Mouse (Mus musculus): ENCODE measurements at regions not wholly inside any gene's neighbourhood (a gene's known extent, or its start where the extent isn't known, plus 50 kb on each side); places are given as distances from the start of the nearest gene placed in this dataset.

DNA sequence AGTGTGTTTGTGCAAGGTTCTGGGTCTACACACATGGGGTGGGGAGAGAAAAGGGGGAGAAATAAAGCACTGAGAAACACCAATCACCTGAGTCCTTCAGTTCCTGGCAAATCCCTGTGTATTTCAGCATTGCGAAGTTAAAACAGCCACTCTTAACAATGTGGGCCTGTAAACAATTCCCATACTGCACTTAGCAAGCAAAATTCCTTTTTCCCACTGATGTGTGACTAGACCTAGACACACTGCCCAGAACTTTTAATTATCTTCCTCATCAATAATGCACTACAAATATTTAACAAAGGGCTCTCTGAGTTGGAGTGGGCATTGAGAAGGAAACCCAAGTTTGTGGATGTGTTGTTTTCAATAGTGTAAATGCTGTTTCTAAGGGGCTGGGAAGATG is 166.7 kb downstream of the Adamts15 start:
- H3K36me3 ChIP-seq (ENCODE audit: insufficient read depth, low read length), result no peaks in the 10 kb centered on the region
- TF ChIP-seq CTCF (IDR thresholded peaks at IDR 0.05) (no peak), EP300 (IDR thresholded peaks at IDR 0.05) (no peak)
- H3K9me3 ChIP-seq (ENCODE audit: low read length), result no peaks in the 10 kb centered on the region
- ATAC-seq (no peak), DNase-seq (ENCODE audit: low spot score) (no peak)
- H3K4me2 ChIP-seq (replicated peaks; ENCODE audit: low read depth, low read length), result no peak overlapping the region
- no peak overlapping the region for H3K27ac ChIP-seq (ENCODE audit: low read length)
- H3K4me1 ChIP-seq (ENCODE audit: insufficient read depth, low read depth, low read length), result no peaks in the 10 kb centered on the region
- no peaks in the 10 kb centered on the region for H3K27me3 ChIP-seq (replicated peaks; ENCODE audit: insufficient read depth, low read length)
- no peak overlapping the region for H3K9ac ChIP-seq (replicated peaks; ENCODE audit: low read depth)
- 81% methylated on average over 1 of the region's 1 CpGs for WGBS
- H3K4me3 ChIP-seq (ENCODE audit: low read depth, low read length), result no peak overlapping the region

DNA sequence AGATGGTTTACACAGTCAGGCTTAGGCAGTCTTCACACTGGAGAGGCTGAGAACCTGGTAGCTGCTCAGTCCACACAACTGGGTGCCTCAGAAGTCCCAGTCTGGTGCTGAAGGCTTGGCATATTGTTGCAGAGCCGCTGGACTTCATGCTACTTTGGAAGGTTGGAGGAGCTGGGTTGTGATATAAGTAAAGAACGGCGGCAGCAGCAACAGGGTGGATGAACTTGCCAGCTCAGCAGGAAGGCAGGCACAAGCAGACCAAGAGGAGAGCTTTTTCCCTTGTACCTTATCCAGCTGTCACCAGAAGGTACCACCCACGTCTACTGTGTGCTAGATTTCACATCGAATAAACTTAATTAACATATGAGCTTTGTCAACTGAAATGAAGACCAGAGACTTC is 167.4 kb downstream of the Adamts15 start:
- Histone ChIP-seq H3K4me1 (ENCODE audit: insufficient read depth, low read depth, low read length) (no peaks in the 10 kb centered on the region), H3K9me3 (ENCODE audit: low read length) (no peaks in the 10 kb centered on the region), H3K27me3 (replicated peaks; ENCODE audit: insufficient read depth, low read length) (no peaks in the 10 kb centered on the region), H3K27ac (ENCODE audit: low read length) (no peak overlapping the region), H3K4me3 (ENCODE audit: low read depth, low read length) (no peak overlapping the region), H3K36me3 (ENCODE audit: insufficient read depth, low read length) (no peaks in the 10 kb centered on the region), H3K4me2 (replicated peaks; ENCODE audit: low read depth, low read length) (no peak overlapping the region), H3K9ac (replicated peaks; ENCODE audit: low read depth) (no peak overlapping the region)
- TF ChIP-seq EP300 (IDR thresholded peaks at IDR 0.05) (no peak), CTCF (IDR thresholded peaks at IDR 0.05) (no peak)
- DNase-seq (ENCODE audit: low spot score) (no peak), ATAC-seq (no peak)
- 89% methylated on average over 5 of the region's 5 CpGs for WGBS

DNA sequence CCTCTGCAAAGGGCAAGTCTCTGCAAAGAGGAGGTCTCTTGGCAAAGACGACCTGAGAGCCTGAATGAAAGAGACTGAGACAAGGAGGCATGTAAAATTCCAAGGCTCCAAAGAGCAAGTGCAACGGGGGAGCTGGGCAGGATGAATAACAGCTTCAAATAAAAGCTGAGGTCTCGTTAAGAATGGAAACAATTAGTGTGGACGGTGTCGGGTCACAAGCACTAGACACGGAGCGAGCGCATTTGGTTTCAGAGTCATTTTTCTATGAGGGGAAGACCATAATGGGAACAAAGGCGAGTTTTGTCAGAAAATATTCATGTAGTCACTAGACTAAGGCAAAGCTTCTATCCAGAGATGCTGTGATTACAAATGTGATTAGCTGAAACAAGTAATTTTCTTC is 178.8 kb downstream of the Adamts15 start:
- ATAC-seq, result no peak
- Histone ChIP-seq H3K9ac (replicated peaks; ENCODE audit: low read depth) (no peak overlapping the region), H3K27ac (ENCODE audit: low read length) (no peak overlapping the region), H3K4me1 (ENCODE audit: insufficient read depth, low read depth, low read length) (no peaks in the 10 kb centered on the region), H3K4me2 (replicated peaks; ENCODE audit: low read depth, low read length) (no peak overlapping the region), H3K27me3 (replicated peaks; ENCODE audit: insufficient read depth, low read length) (no peaks in the 10 kb centered on the region), H3K4me3 (ENCODE audit: low read depth, low read length) (no peak overlapping the region), H3K36me3 (ENCODE audit: insufficient read depth, low read length) (no peaks in the 10 kb centered on the region), H3K9me3 (ENCODE audit: low read length) (no peaks in the 10 kb centered on the region)
- WGBS, result 80% methylated on average over 9 of the region's 9 CpGs
- no peak for DNase-seq (ENCODE audit: low spot score)
- no peak for TF ChIP-seq EP300 (IDR thresholded peaks at IDR 0.05)
- TF ChIP-seq CTCF (IDR thresholded peaks at IDR 0.05), result no peak

DNA sequence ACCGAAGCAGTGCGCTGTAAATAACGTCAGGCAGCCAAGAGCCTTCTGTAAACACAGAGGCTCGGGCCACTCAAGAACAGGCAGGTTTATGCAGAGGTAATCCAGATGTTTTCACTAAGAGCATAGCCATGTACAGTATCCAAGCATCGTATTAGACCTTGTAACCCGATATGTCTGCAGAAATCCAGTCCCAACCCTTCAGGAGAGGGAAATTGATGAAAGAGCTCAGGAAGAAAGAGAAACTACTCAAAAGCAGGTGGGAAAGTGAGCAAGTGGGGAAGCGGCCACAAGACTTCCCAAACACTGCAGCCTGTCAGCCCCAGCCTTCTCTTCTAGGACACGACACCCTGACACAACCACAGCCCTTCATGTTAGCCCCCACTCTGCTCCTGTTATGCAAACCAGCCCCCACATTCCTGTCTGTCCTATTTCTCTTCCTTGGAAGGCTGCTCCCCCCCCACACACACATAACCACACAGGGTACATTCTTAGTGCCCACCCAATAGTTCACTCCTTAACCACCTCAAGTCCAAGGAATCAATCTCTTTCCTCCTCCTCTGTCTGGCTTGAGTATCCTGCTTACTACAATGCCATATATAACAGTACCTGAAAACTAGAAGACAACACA is 179.7 kb downstream of the Adamts15 start:
- Histone ChIP-seq H3K9ac (replicated peaks; ENCODE audit: low read depth) (no peak overlapping the region), H3K4me1 (ENCODE audit: insufficient read depth, low read depth, low read length) (no peaks in the 10 kb centered on the region), H3K9me3 (ENCODE audit: low read length) (no peaks in the 10 kb centered on the region), H3K27me3 (replicated peaks; ENCODE audit: insufficient read depth, low read length) (no peaks in the 10 kb centered on the region), H3K36me3 (ENCODE audit: insufficient read depth, low read length) (no peaks in the 10 kb centered on the region), H3K4me2 (replicated peaks; ENCODE audit: low read depth, low read length) (no peak overlapping the region), H3K27ac (ENCODE audit: low read length) (no peak overlapping the region), H3K4me3 (ENCODE audit: low read depth, low read length) (no peak overlapping the region)
- ATAC-seq, result no peak
- TF ChIP-seq EP300 (IDR thresholded peaks at IDR 0.05) (no peak), CTCF (IDR thresholded peaks at IDR 0.05) (no peak)
- no peak for DNase-seq (ENCODE audit: low spot score)
- 26% methylated on average over 8 of the region's 8 CpGs for WGBS

DNA sequence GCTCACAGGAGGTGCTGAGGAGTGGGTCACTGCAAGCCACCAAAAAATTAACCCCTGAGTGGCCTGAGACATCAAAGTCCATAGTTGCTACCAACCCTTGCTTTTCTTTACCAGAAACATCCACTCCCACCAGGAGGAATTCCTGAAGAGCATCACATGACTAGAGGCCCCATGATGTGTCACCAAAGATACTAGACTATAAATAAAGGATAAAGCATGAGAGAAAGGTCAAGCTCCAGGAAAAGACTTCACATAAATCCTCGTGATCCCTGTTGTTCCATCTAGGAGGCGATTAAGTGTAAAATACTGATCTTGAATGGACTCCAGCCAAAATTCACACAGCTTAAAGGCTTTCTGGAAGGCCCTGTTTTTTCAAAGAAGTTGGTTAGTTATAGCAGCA is 190.6 kb downstream of the Adamts15 start:
- no peak for TF ChIP-seq CTCF (IDR thresholded peaks at IDR 0.05)
- no peak for TF ChIP-seq EP300 (IDR thresholded peaks at IDR 0.05)
- ATAC-seq, result no peak
- Histone ChIP-seq H3K36me3 (ENCODE audit: insufficient read depth, low read length) (no peaks in the 10 kb centered on the region), H3K9ac (replicated peaks; ENCODE audit: low read depth) (no peak overlapping the region), H3K4me3 (ENCODE audit: low read depth, low read length) (no peak overlapping the region), H3K4me1 (ENCODE audit: insufficient read depth, low read depth, low read length) (no peaks in the 10 kb centered on the region), H3K9me3 (ENCODE audit: low read length) (no peaks in the 10 kb centered on the region), H3K27me3 (replicated peaks; ENCODE audit: insufficient read depth, low read length) (no peaks in the 10 kb centered on the region), H3K27ac (ENCODE audit: low read length) (no peak overlapping the region), H3K4me2 (replicated peaks; ENCODE audit: low read depth, low read length) (no peak overlapping the region)
- DNase-seq (ENCODE audit: low spot score), result no peak
- WGBS, result 49% methylated on average over 2 of the region's 2 CpGs

DNA sequence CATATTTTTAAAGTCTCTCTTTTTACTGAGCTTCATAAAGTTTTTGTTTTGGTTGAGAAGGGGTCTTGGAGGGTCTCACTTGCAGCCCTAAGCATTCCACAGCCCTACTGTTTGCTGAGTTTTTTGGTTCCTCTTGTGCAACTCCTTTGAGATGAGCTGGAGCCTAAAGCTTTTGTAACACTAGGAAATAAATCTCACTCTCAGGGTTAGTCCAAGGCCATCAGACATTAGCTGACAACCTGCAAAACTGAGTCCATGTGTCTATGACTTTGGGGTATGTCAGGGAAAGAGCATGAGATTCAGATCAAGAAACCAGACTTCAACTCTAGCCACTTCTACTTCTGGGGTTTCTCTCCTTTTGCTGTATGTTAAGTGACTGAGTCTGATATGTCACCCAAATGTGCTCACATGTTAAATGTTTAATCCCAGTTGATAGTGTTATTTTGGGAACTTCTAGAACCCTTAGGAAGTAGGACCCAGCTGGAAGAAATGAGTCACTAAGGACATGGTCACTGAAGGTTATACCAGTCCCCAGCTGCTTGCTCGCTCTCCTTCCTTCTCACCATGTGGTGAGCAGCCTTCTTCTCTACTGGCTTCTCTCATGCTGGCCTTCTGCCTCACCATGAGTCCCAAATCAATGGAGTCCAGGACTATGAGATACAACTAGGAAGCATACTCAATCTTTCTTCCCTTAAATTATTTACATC is 198.7 kb downstream of the Adamts15 start:
- Histone ChIP-seq H3K27me3 (replicated peaks; ENCODE audit: insufficient read depth, low read length) (no peaks in the 10 kb centered on the region), H3K27ac (ENCODE audit: low read length) (no peak overlapping the region), H3K36me3 (ENCODE audit: insufficient read depth, low read length) (no peaks in the 10 kb centered on the region), H3K4me2 (replicated peaks; ENCODE audit: low read depth, low read length) (no peak overlapping the region), H3K4me3 (ENCODE audit: low read depth, low read length) (no peak overlapping the region), H3K9me3 (ENCODE audit: low read length) (no peaks in the 10 kb centered on the region), H3K4me1 (ENCODE audit: insufficient read depth, low read depth, low read length) (no peaks in the 10 kb centered on the region), H3K9ac (replicated peaks; ENCODE audit: low read depth) (no peak overlapping the region)
- TF ChIP-seq EP300 (IDR thresholded peaks at IDR 0.05) (no peak), CTCF (IDR thresholded peaks at IDR 0.05) (no peak)
- peak; percentile 78 for ATAC-seq
- 79% methylated on average over 1 of the region's 1 CpGs for WGBS
- DNase-seq (ENCODE audit: low spot score), result peak; percentile 73
